17 mouse cellular contexts compared by ENCODE assay signal in the genomic region with DNA sequence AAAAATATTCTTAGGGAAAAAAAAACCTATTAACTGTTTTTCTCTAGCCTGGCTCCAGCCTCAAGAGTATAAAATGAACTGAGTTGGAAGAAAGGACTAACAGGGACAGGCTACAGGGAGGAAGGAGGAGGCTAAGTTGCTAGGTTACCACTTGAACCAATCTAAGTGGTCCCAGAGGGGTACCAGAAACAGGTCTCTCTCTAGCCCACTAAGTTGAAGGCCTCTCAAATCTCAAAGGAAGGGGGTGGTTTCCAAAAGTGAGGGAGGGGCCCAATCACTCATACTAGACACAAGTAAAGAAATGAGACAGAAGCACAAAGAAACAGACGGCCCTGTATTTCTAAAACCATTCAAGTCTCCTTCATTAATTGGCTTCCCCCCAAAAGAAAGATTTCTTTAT. TPM values are rescaled to one million over a fixed set of nuclear protein-coding genes. Genes with fewer than 3 reads are reported as not detected.
DNase-seq lines count a peak whose midpoint lies in the region; ATAC-seq and TF ChIP-seq lines count a peak whose summit lies in the region.
"Had no signal": no experiment of that assay in that cellular context is flagged by ENCODE, and none has a peak within 500 bp of the region (broad histone marks: within the 10 kb centered on the region; RNA-seq: fewer than 3 reads in every experiment).

No protein-coding gene starts in this region.

- no peak for TF ChIP-seq CTCF in brain, embryonic 14.5 days (IDR thresholded peaks at IDR 0.05; ENCODE audit: borderline replicate concordance, extremely low read depth, insufficient read depth, insufficient read length)
- no peak for TF ChIP-seq CTCF in kidney, adult 2 months (conservative IDR thresholded peaks at IDR 0.05; ENCODE audit: insufficient read depth, insufficient read length, low read depth, low read length)

- no peak for TF ChIP-seq POLR2A in brain, embryonic 14.5 days (IDR thresholded peaks at IDR 0.05; ENCODE audit: borderline replicate concordance, extremely low read depth, insufficient read depth, insufficient read length, poor library complexity, severe bottlenecking)
- TF ChIP-seq POLR2A in kidney, adult 2 months (IDR thresholded peaks at IDR 0.05; ENCODE audit: low read depth, low read length), result no peak

- no peak overlapping the region for H3K27ac ChIP-seq in embryonic facial prominence, embryonic 11.5 days (replicated peaks; ENCODE audit: low read depth, low read length)
- H3K27ac ChIP-seq in embryonic facial prominence, embryonic 10.5 days (replicated peaks), result no peak overlapping the region
- H3K27ac ChIP-seq in forebrain, embryonic 12.5 days, result peak overlapping the region; percentile 50; the same call in 1 of the 2 replicates
- no peak overlapping the region for H3K27ac ChIP-seq in kidney, adult 2 months (ENCODE audit: insufficient read depth, low read depth, low read length)
- H3K27ac ChIP-seq: embryonic facial prominence, embryonic 15.5 days; neural tube, embryonic 12.5 days; stomach, postnatal 0 days had no signal

- no peaks in the 10 kb centered on the region for H3K36me3 ChIP-seq in embryonic facial prominence, embryonic 11.5 days (replicated peaks; ENCODE audit: control insufficient read depth, insufficient read depth, low read depth, low read length)
- H3K36me3 ChIP-seq in embryonic facial prominence, embryonic 10.5 days (replicated peaks), result peaks cover 16% of the 10 kb centered on the region
- peaks cover 1% of the 10 kb centered on the region for H3K36me3 ChIP-seq in forebrain, embryonic 12.5 days (replicated peaks)
- H3K36me3 ChIP-seq in kidney, adult 2 months (ENCODE audit: control insufficient read depth, insufficient read depth, low read length), result no peaks in the 10 kb centered on the region
- H3K36me3 ChIP-seq: embryonic facial prominence, embryonic 15.5 days had no signal

- no peaks in the 10 kb centered on the region for H3K9me3 ChIP-seq in embryonic facial prominence, embryonic 11.5 days (replicated peaks; ENCODE audit: control insufficient read depth, low read length)
- no peaks in the 10 kb centered on the region for H3K9me3 ChIP-seq in embryonic facial prominence, embryonic 10.5 days
- no peaks in the 10 kb centered on the region for H3K9me3 ChIP-seq in forebrain, embryonic 12.5 days
- H3K9me3 ChIP-seq: embryonic facial prominence, embryonic 15.5 days; neural tube, embryonic 12.5 days had no signal

- H3K27me3 ChIP-seq in embryonic facial prominence, embryonic 11.5 days (ENCODE audit: control insufficient read depth, insufficient read depth, low read length), result no peaks in the 10 kb centered on the region
- no peaks in the 10 kb centered on the region for H3K27me3 ChIP-seq in embryonic facial prominence, embryonic 10.5 days (replicated peaks; ENCODE audit: low read depth, poor library complexity, severe bottlenecking)
- H3K27me3 ChIP-seq in forebrain, embryonic 12.5 days, result no peaks in the 10 kb centered on the region
- no peaks in the 10 kb centered on the region for H3K27me3 ChIP-seq in kidney, adult 2 months (replicated peaks; ENCODE audit: control insufficient read depth, insufficient read depth, low read length)
- H3K27me3 ChIP-seq: embryonic facial prominence, embryonic 15.5 days; neural tube, embryonic 12.5 days had no signal

- no peak overlapping the region for H3K4me3 ChIP-seq in embryonic facial prominence, embryonic 11.5 days (ENCODE audit: low read depth, low read length)
- no peak overlapping the region for H3K4me3 ChIP-seq in embryonic facial prominence, embryonic 10.5 days
- H3K4me3 ChIP-seq in forebrain, embryonic 12.5 days (replicated peaks), result no peak overlapping the region
- no peak overlapping the region for H3K4me3 ChIP-seq in kidney, adult 2 months (ENCODE audit: insufficient read depth, low read depth, low read length)
- H3K4me3 ChIP-seq: embryonic facial prominence, embryonic 15.5 days; neural tube, embryonic 12.5 days had no signal

- peak; percentile 18 for DNase-seq in embryonic facial prominence, embryonic 11.5 days (ENCODE audit: low spot score)
- no peak for DNase-seq in embryonic facial prominence, embryonic 10.5 days (ENCODE audit: low spot score)
- peak; percentile 89 for DNase-seq in brain, embryonic 14.5 days (ENCODE audit: low read depth)
- DNase-seq in mesoderm, embryonic 11.5 days (ENCODE audit: low read depth, low spot score), result peak; percentile 6
- no peak for DNase-seq in kidney, adult 2 months
- DNase-seq in spleen, adult 18-20 months, result no peak
- DNase-seq in natural killer cell, adult 2 months (ENCODE audit: low spot score in 2 of 2), result no peak
- DNase-seq: cerebellum, postnatal 25 days; gastrocnemius, postnatal 14 days; kidney, adult 9 months; kidney, postnatal 36 days; lung, adult 18-20 months; right cerebral cortex, postnatal 25 days had no signal

- no peak; the same call in 1 of the 2 replicates for ATAC-seq in embryonic facial prominence, embryonic 11.5 days (replicated peaks; ENCODE audit: insufficient number of reproducible peaks, low FRiP score, low TSS enrichment, low read depth)
- ATAC-seq in forebrain, embryonic 12.5 days (ENCODE audit: low FRiP score), result peak; percentile 95

- H3K4me1 ChIP-seq in embryonic facial prominence, embryonic 11.5 days (ENCODE audit: control insufficient read depth, insufficient read depth, low read length), result no peaks in the 10 kb centered on the region
- H3K4me1 ChIP-seq in embryonic facial prominence, embryonic 10.5 days, result no peaks in the 10 kb centered on the region
- 0 out of 2 replicates have a peak, but pooled peaks cover 2% of the 10 kb centered on the region for H3K4me1 ChIP-seq in forebrain, embryonic 12.5 days
- no peaks in the 10 kb centered on the region for H3K4me1 ChIP-seq in kidney, adult 2 months (ENCODE audit: control insufficient read depth, insufficient read depth, low read length)
- H3K4me1 ChIP-seq: embryonic facial prominence, embryonic 15.5 days; neural tube, embryonic 12.5 days had no signal

- 50% methylated on average over 1 of the region's 1 CpGs for WGBS in embryonic facial prominence, embryonic 11.5 days
- 50% methylated on average over 1 of the region's 1 CpGs for WGBS in embryonic facial prominence, embryonic 10.5 days
- 36% methylated on average over 1 of the region's 1 CpGs for WGBS in forebrain, embryonic 12.5 days
- 69% methylated on average over 1 of the region's 1 CpGs for WGBS in kidney, adult 2 months

- H3K9ac ChIP-seq in embryonic facial prominence, embryonic 11.5 days (replicated peaks; ENCODE audit: low read length), result no peak overlapping the region
- no peak overlapping the region for H3K9ac ChIP-seq in forebrain, embryonic 12.5 days
- H3K9ac ChIP-seq: embryonic facial prominence, embryonic 15.5 days; neural tube, embryonic 12.5 days had no signal

- no peak overlapping the region for H3K4me2 ChIP-seq in embryonic facial prominence, embryonic 11.5 days (ENCODE audit: low read depth, low read length)
- H3K4me2 ChIP-seq in forebrain, embryonic 12.5 days, result no peak overlapping the region
- H3K4me2 ChIP-seq: embryonic facial prominence, embryonic 15.5 days; neural tube, embryonic 12.5 days had no signal

RNA-seq across cellular contexts. Expression of gene Sash3, which starts 23.7 kb away (rescaled TPM):
- polyA plus RNA-seq in embryonic facial prominence, embryonic 11.5 days (2014; fragmentation: Nextera tagmentation; extraction: Ambion mirVana), result 1.5 and 1.8 TPM in 2 replicates
- 1.2 TPM in 2 replicates for polyA plus RNA-seq in embryonic facial prominence, embryonic 10.5 days (2016; fragmentation: Nextera tagmentation; extraction: Ambion mirVana)
- polyA plus RNA-seq in brain, embryonic 14.5 days (2012; rRNA removed), result 0.83 and 1.0 TPM in 2 replicates
- polyA plus RNA-seq in forebrain, embryonic 12.5 days (2016; fragmentation: Nextera tagmentation; extraction: Ambion mirVana), result 0.45 and 0.77 TPM in 2 replicates
- 1.5 and 6.8 TPM in 2 replicates for polyA plus RNA-seq in kidney, adult 2 months (2012; rRNA removed)

RNA-seq across cellular contexts. Expression of gene Zdhhc9, which starts 38.8 kb away (rescaled TPM):
- polyA plus RNA-seq in embryonic facial prominence, embryonic 11.5 days (2014; fragmentation: Nextera tagmentation; extraction: Ambion mirVana), result 2.7 and 2.8 TPM in 2 replicates
- polyA plus RNA-seq in embryonic facial prominence, embryonic 10.5 days (2016; fragmentation: Nextera tagmentation; extraction: Ambion mirVana), result 1.9 and 3.1 TPM in 2 replicates
- 53.6 and 65.2 TPM in 2 replicates for polyA plus RNA-seq in brain, embryonic 14.5 days (2012; rRNA removed)
- 6.6 and 6.9 TPM in 2 replicates for polyA plus RNA-seq in forebrain, embryonic 12.5 days (2016; fragmentation: Nextera tagmentation; extraction: Ambion mirVana)
- polyA plus RNA-seq in kidney, adult 2 months (2012; rRNA removed), result 75.7 and 77.0 TPM in 2 replicates

Comparison
In these comparisons a context has a peak if more than half of its experiments do, and no peak if none do; other contexts are left out.
1. DNase-seq: peak in embryonic facial prominence, embryonic 11.5 days (single experiment), brain, embryonic 14.5 days (single experiment) and mesoderm, embryonic 11.5 days (single experiment); none in embryonic facial prominence, embryonic 10.5 days (single experiment), kidney, adult 2 months (single experiment), spleen, adult 18-20 months (0 of 2) and natural killer cell, adult 2 months (0 of 2).